Mouse (Mus musculus) spleen, adult 2 months (tissue): Measurements from ENCODE around the gene Osbp2.

Experiments
- CTCF ChIP-seq: fragments of 200-500 bp; IDR thresholded peaks from 2 replicates; pipeline ENCODE4 v1.5.1; 2011; ENCODE audit warnings: mild to moderate bottlenecking, inconsistent platforms; ENCODE audit not compliant: insufficient read depth, insufficient read length, insufficient replicate concordance; ENCODE audit errors: extremely low read depth
- POLR2A ChIP-seq: fragments of 200-500 bp; IDR thresholded peaks from 2 replicates; pipeline ENCODE4 v1.6.1; 2011; ENCODE audit warnings: low read depth, low read length, inconsistent platforms

- no peak for TF ChIP-seq CTCF
- TF ChIP-seq POLR2A, result no peak
Measured at GRCm38 (mm10) chr11:3851872-3852271, 11.8 kb downstream of the Osbp2 start.
